Mouse (Mus musculus): ENCODE measurements at regions not wholly inside any gene's neighbourhood (a gene's known extent, or its start where the extent isn't known, plus 50 kb on each side); places are given as distances from the start of the nearest gene placed in this dataset.

GRCm38 (mm10) chr4:9094076-9094475, 855.2 kb upstream of the Car8 start:
- DNase-seq (ENCODE audit: low spot score in 2 of 2): no peak

- DNase-seq (ENCODE audit: low spot score in 2 of 2): no peak
Measured at GRCm38 (mm10) chr4:9083526-9083925, 844.7 kb upstream of the Car8 start.

- peak; percentile 48 to 49 for DNase-seq (ENCODE audit: low spot score in 2 of 2)
Measured at GRCm38 (mm10) chr4:9081701-9082562, 843.1 kb upstream of the Car8 start.

- DNase-seq (ENCODE audit: low spot score in 2 of 2): no peak
Measured at GRCm38 (mm10) chr4:9080821-9081493, 842.1 kb upstream of the Car8 start.

GRCm38 (mm10) chr4:9079828-9080245, 841.0 kb upstream of the Car8 start:
- DNase-seq (ENCODE audit: low spot score in 2 of 2): no peak

- DNase-seq (ENCODE audit: low spot score in 2 of 2): no peak
Measured at GRCm38 (mm10) chr4:9074447-9074846, 835.6 kb upstream of the Car8 start.

- DNase-seq (ENCODE audit: low spot score in 2 of 2): no peak
Measured at GRCm38 (mm10) chr4:9073736-9074428, 835.0 kb upstream of the Car8 start.

- no peak for DNase-seq (ENCODE audit: low spot score in 2 of 2)
Measured at GRCm38 (mm10) chr4:9072321-9072720, 833.5 kb upstream of the Car8 start.

- no peak for DNase-seq (ENCODE audit: low spot score in 2 of 2)
Measured at GRCm38 (mm10) chr4:9067874-9068273, 829.0 kb upstream of the Car8 start.

- DNase-seq (ENCODE audit: low spot score in 2 of 2): peak in 1 of 2 experiments; percentile 22
Measured at GRCm38 (mm10) chr4:9065981-9066815, 827.4 kb upstream of the Car8 start.

- DNase-seq (ENCODE audit: low spot score in 2 of 2): no peak
Measured at GRCm38 (mm10) chr4:9061941-9062340, 823.1 kb upstream of the Car8 start.

GRCm38 (mm10) chr4:9060221-9060620, 821.4 kb upstream of the Car8 start:
- DNase-seq (ENCODE audit: low spot score in 2 of 2): no peak

- no peak for DNase-seq (ENCODE audit: low spot score in 2 of 2)
Measured at GRCm38 (mm10) chr4:9057676-9058075, 818.8 kb upstream of the Car8 start.

GRCm38 (mm10) chr4:9057113-9057512, 818.3 kb upstream of the Car8 start:
- no peak for DNase-seq (ENCODE audit: low spot score in 2 of 2)

GRCm38 (mm10) chr4:9055876-9056275, 817.0 kb upstream of the Car8 start:
- no peak for DNase-seq (ENCODE audit: low spot score in 2 of 2)

GRCm38 (mm10) chr4:9055266-9055820, 816.5 kb upstream of the Car8 start:
- DNase-seq (ENCODE audit: low spot score in 2 of 2): no peak

- DNase-seq (ENCODE audit: low spot score in 2 of 2): no peak
Measured at GRCm38 (mm10) chr4:9048817-9049216, 810.0 kb upstream of the Car8 start.

- no peak for DNase-seq (ENCODE audit: low spot score in 2 of 2)
Measured at GRCm38 (mm10) chr4:9047151-9047550, 808.3 kb upstream of the Car8 start.

- DNase-seq (ENCODE audit: low spot score in 2 of 2): no peak
Measured at GRCm38 (mm10) chr4:9046436-9046835, 807.6 kb upstream of the Car8 start.

GRCm38 (mm10) chr4:9046030-9046429, 807.2 kb upstream of the Car8 start:
- no peak for DNase-seq (ENCODE audit: low spot score in 2 of 2)

GRCm38 (mm10) chr4:9036005-9036404, 797.2 kb upstream of the Car8 start:
- no peak for DNase-seq (ENCODE audit: low spot score in 2 of 2)
